In the genomic region with DNA sequence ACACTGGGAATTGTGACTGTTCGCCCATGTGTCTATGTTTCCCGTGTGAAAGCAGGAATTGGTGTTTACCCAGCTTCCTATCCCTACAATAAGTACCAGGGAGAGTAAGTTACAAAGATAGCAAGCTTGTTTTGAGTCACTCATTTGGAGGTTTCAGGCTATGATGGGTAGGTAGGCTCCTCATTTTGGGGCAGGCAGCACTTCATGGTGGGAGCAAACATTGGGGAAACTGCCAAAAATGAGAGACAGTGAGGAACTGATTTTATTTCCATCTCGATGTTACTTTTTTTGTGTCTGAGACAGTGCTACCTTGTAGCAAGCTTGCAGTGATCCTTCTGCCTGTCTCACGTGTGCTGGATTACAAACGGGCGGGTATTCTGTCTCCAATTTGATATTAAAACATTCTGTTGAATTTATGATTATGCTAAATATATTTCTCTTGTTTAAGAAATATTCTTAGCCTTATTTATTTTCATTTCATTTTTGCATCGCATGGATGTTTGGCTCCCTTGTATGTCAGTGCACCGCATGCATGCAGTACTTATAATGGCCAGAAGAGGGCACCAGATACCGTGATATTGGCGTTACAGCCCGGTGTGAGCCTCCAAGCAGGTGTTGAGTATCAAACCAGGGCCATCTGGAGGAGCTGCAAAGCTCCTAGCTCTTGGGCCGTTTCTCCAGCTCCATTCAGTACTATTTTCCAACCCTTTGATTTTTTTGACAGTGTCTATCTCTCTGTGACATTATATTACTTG, we compare ENCODE assay signal across 9 mouse cellular contexts.
DNase-seq lines count a peak whose midpoint lies in the region; ATAC-seq and TF ChIP-seq lines count a peak whose summit lies in the region.
"Had no signal": no experiment of that assay in that cellular context is flagged by ENCODE, and none has a peak within 500 bp of the region (broad histone marks: within the 10 kb centered on the region; RNA-seq: fewer than 3 reads in every experiment).

No protein-coding gene starts in this region.

- no peak for TF ChIP-seq EP300 in heart, postnatal 0 days (IDR thresholded peaks at IDR 0.05; ENCODE audit: low read depth)

- peak; percentile 81 for TF ChIP-seq CTCF in heart, postnatal 0 days (IDR thresholded peaks at IDR 0.05; ENCODE audit: low read depth)
- TF ChIP-seq CTCF in G1E (IDR thresholded peaks at IDR 0.05; ENCODE audit: low read depth, low read length): peak; percentile 79

- 40% methylated on average over 12 of the region's 12 CpGs for WGBS in heart, postnatal 0 days

- H3K36me3 ChIP-seq in heart, postnatal 0 days (replicated peaks; ENCODE audit: control insufficient read depth, insufficient read depth, low read length): no peaks in the 10 kb centered on the region
- H3K36me3 ChIP-seq in G1E (replicated peaks): no peaks in the 10 kb centered on the region

- no peaks in the 10 kb centered on the region for H3K9me3 ChIP-seq in heart, postnatal 0 days (replicated peaks; ENCODE audit: control insufficient read depth, low read length)
- H3K9me3 ChIP-seq in G1E (replicated peaks): 0 out of 2 replicates have a peak, but pooled peaks cover 2% of the 10 kb centered on the region
- H3K9me3 ChIP-seq: megakaryocyte, embryonic 14.5 days had no signal

- no peak overlapping the region for H3K4me2 ChIP-seq in heart, postnatal 0 days (ENCODE audit: low read depth, low read length)

- DNase-seq in heart, postnatal 0 days (ENCODE audit: low spot score): no peak
- no peak for DNase-seq in heart, adult 11 months
- DNase-seq in G1E (ENCODE audit: low spot score): peak; percentile 3
- peak; percentile 2 for DNase-seq in cerebellum, adult 11-12 months
- DNase-seq in gastrocnemius, postnatal 14 days: peak; percentile 6
- peak; percentile 43 to 82 for DNase-seq in layer of hippocampus, postnatal 25 days (ENCODE audit: extremely low spot score in 1 of 2, low spot score in 1 of 2)
- peak; percentile 50 for DNase-seq in mesoderm, embryonic 11.5 days (ENCODE audit: low read depth, low spot score)
- peak; percentile 25 for DNase-seq in thymus, postnatal 25 days

- no peak for ATAC-seq in heart, postnatal 0 days (ENCODE audit: insufficient read depth, low read depth)
- ATAC-seq in G1E (ENCODE audit: extremely low read depth, insufficient number of reproducible peaks, low FRiP score, poor library complexity, severe bottlenecking): peak; percentile 45; the same call in 1 of the 2 replicates

- no peak overlapping the region for H3K27ac ChIP-seq in heart, postnatal 0 days (ENCODE audit: low read depth)

- intact Hi-C loops in gastrocnemius, postnatal 14 days (cut with DNase I; ENCODE audit: low total_unique reads): no loop called here

- H3K4me3 ChIP-seq in heart, postnatal 0 days (ENCODE audit: low read depth, low read length): no peak overlapping the region
- no peak overlapping the region for H3K4me3 ChIP-seq in G1E (ENCODE audit: low read depth, low read length)
- H3K4me3 ChIP-seq: megakaryocyte, embryonic 14.5 days had no signal

- H3K27me3 ChIP-seq in heart, postnatal 0 days (ENCODE audit: control insufficient read depth, insufficient read depth, low read length): no peaks in the 10 kb centered on the region
- no peaks in the 10 kb centered on the region for H3K27me3 ChIP-seq in G1E (ENCODE audit: insufficient read depth, low read length)
- H3K27me3 ChIP-seq: megakaryocyte, embryonic 14.5 days had no signal

- H3K9ac ChIP-seq in heart, postnatal 0 days (replicated peaks; ENCODE audit: low read depth, low read length): no peak overlapping the region

- no peaks in the 10 kb centered on the region for H3K4me1 ChIP-seq in heart, postnatal 0 days (ENCODE audit: control insufficient read depth, insufficient read depth)
- no peaks in the 10 kb centered on the region for H3K4me1 ChIP-seq in G1E (ENCODE audit: insufficient read depth, low read depth, low read length)
- H3K4me1 ChIP-seq: megakaryocyte, embryonic 14.5 days had no signal

Comparison
In these comparisons a context has a peak if more than half of its experiments do, and no peak if none do; other contexts are left out.
1. DNase-seq: peak in G1E (single experiment), cerebellum, adult 11-12 months (single experiment), gastrocnemius, postnatal 14 days (single experiment), layer of hippocampus, postnatal 25 days (2 of 2), mesoderm, embryonic 11.5 days (single experiment) and thymus, postnatal 25 days (single experiment); none in heart, postnatal 0 days (single experiment) and heart, adult 11 months (single experiment).